Mouse (Mus musculus): ENCODE results near the gene Cadm4. TPM values are rescaled to one million over a fixed set of nuclear protein-coding genes. Genes with fewer than 3 reads are reported as not detected.
"Not testable (repeated sequence)": the region's sequence is repeated elsewhere in the genome, so short reads cannot be mapped to it uniquely, and the experiment has no call there.

Gene Cadm4
- polyA plus RNA-seq, 1 experiment from 2014 or later: 0.54 TPM

GRCm38 (mm10) chr7:24472937-24473336 lies 8.9 kb upstream of the Cadm4 start:
- no peak for DNase-seq (ENCODE audit: low spot score)
- Histone ChIP-seq H3K4me3 (no peak overlapping the region), H3K27ac (no peak overlapping the region), H3K36me3 (0 out of 2 replicates have a peak, but pooled peaks cover 14% of the 10 kb centered on the region), H3K27me3 (ENCODE audit: insufficient read depth, poor library complexity, severe bottlenecking) (peaks cover 3% of the 10 kb centered on the region; the same call in 1 of the 2 replicates), H3K9me3 (peaks cover 3% of the 10 kb centered on the region; the same call in 1 of the 2 replicates), H3K4me1 (no peaks in the 10 kb centered on the region)
- 78% methylated on average over 7 of the region's 7 CpGs for WGBS

DNA sequence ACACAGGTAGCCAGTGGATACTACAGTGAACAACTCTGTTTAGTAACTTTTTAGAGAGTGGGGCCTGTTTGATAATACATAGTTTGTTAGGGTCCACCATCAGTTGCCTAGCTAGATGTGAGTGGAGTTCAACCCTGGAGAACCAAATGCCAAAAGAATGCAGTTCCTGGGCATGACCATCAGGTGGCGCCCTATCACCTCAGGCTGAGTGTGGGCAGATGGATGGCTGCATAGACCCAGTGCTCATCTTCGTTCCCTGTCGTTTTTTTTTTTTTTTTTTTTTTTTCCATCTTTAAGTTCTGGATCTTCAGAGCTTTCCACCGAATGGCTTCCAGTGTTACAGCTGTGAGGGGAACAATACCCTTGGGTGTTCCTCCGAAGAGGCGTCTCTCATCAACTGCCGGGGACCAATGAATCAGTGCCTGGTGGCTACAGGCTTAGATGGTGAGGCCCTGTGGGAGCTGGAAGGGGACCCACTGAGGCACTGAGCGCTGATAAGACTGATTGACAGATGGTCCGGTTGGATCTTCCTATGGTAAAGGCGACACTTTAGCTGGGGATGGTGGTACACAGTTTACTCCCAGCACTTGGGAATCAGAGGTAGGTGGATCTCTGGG lies 7.8 kb upstream of the Cadm4 start:
- H3K4me3 ChIP-seq: no peak overlapping the region
- 0 out of 2 replicates have a peak, but pooled peaks cover 12% of the 10 kb centered on the region for H3K36me3 ChIP-seq
- peaks cover 11% of the 10 kb centered on the region; the same call in 1 of the 2 replicates for H3K27me3 ChIP-seq (ENCODE audit: insufficient read depth, poor library complexity, severe bottlenecking)
- H3K4me1 ChIP-seq: no peaks in the 10 kb centered on the region
- WGBS: 54% methylated on average over 10 of the region's 10 CpGs
- no peak for DNase-seq (ENCODE audit: low spot score)
- H3K27ac ChIP-seq: no peak overlapping the region
- peaks cover 2% of the 10 kb centered on the region; the same call in 1 of the 2 replicates for H3K9me3 ChIP-seq

GRCm38 (mm10) chr7:24474811-24475506 lies 6.9 kb upstream of the Cadm4 start:
- H3K9me3 ChIP-seq: no peaks in the 10 kb centered on the region
- DNase-seq (ENCODE audit: low spot score): no peak
- no peaks in the 10 kb centered on the region for H3K4me1 ChIP-seq
- no peak overlapping the region for H3K27ac ChIP-seq
- 0 out of 2 replicates have a peak, but pooled peaks cover 5% of the 10 kb centered on the region for H3K36me3 ChIP-seq
- 41% methylated on average over 21 of the region's 21 CpGs for whole genome bisulfite sequencing
- peaks cover 20% of the 10 kb centered on the region for H3K27me3 ChIP-seq (ENCODE audit: insufficient read depth, poor library complexity, severe bottlenecking)
- no peak overlapping the region for H3K4me3 ChIP-seq

- no peak for DNase-seq (ENCODE audit: low spot score)
- Histone ChIP-seq H3K9me3 (no peaks in the 10 kb centered on the region), H3K27ac (no peak overlapping the region), H3K4me1 (peaks cover 4% of the 10 kb centered on the region), H3K4me3 (no peak overlapping the region), H3K27me3 (ENCODE audit: insufficient read depth, poor library complexity, severe bottlenecking) (peaks cover 34% of the 10 kb centered on the region), H3K36me3 (0 out of 2 replicates have a peak, but pooled peaks cover 5% of the 10 kb centered on the region)
- 75% methylated on average over 8 of the region's 8 CpGs for WGBS
Measured at GRCm38 (mm10) chr7:24476338-24476737, 5.5 kb upstream of the Cadm4 start.

- Histone ChIP-seq H3K9me3 (no peaks in the 10 kb centered on the region), H3K4me3 (no peak overlapping the region), H3K36me3 (0 out of 2 replicates have a peak, but pooled peaks cover 5% of the 10 kb centered on the region), H3K27ac (no peak overlapping the region), H3K4me1 (peaks cover 9% of the 10 kb centered on the region), H3K27me3 (ENCODE audit: insufficient read depth, poor library complexity, severe bottlenecking) (peaks cover 39% of the 10 kb centered on the region)
- WGBS: 79% methylated on average over 7 of the region's 7 CpGs
- no peak for DNase-seq (ENCODE audit: low spot score)
Measured at GRCm38 (mm10) chr7:24476856-24477255, 5.0 kb upstream of the Cadm4 start.

DNA sequence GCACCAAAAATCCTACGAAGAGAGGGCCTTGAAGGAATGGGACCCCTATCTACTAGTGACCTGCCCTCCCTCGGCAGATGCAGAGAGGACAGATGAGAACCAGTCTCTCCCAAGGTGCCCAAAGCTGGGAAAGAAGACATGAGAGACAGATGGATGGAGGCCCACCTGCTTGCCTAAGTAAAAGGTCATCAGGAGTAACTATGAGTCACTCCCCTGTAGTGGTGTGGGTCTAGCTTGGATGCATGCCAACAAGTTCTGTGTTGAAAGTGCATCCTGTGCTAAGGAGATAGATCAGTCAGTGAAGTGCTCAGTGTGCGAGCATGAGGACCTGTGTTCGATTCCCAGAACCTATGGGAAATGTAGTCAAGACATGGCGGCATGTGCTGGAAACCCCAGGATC lies 2.9 kb upstream of the Cadm4 start:
- Histone ChIP-seq H3K4me1 (peaks cover 20% of the 10 kb centered on the region), H3K27ac (no peak overlapping the region), H3K27me3 (ENCODE audit: insufficient read depth, poor library complexity, severe bottlenecking) (peaks cover 59% of the 10 kb centered on the region), H3K9me3 (no peaks in the 10 kb centered on the region), H3K36me3 (no peaks in the 10 kb centered on the region), H3K4me3 (no peak overlapping the region)
- no peak for DNase-seq (ENCODE audit: low spot score)
- WGBS: 80% methylated on average over 5 of the region's 5 CpGs

DNA sequence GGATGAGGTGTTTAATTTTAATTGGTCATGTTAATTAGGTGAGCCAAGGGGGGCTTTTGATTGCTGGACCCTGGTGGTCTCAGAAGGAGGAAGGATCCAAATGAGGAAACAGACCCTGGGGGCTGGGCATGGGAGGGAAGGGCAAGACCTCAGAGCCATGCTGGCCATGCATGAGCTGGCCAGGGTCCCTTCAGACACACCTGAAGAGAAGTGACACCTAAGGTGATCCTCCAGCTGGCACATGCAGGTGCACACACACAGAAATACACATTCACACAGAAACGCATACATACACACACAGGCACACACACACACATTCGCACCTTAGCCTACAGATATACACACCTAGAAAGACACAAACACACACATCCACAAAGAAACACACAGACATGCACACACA lies 2.1 kb upstream of the Cadm4 start:
- Histone ChIP-seq H3K27me3 (ENCODE audit: insufficient read depth, poor library complexity, severe bottlenecking) (peaks cover 67% of the 10 kb centered on the region), H3K4me1 (peaks cover 20% of the 10 kb centered on the region), H3K4me3 (no peak overlapping the region), H3K27ac (no peak overlapping the region), H3K36me3 (no peaks in the 10 kb centered on the region), H3K9me3 (no peaks in the 10 kb centered on the region)
- WGBS: 92% methylated on average over 2 of the region's 2 CpGs
- DNase-seq (ENCODE audit: low spot score): no peak

GRCm38 (mm10) chr7:24480121-24480941 lies 1.5 kb upstream of the Cadm4 start:
- WGBS: 59% methylated on average over 18 of the region's 18 CpGs
- Histone ChIP-seq H3K9me3 (no peaks in the 10 kb centered on the region), H3K4me1 (peaks cover 20% of the 10 kb centered on the region), H3K27ac (no peak overlapping the region), H3K27me3 (ENCODE audit: insufficient read depth, poor library complexity, severe bottlenecking) (peaks cover 70% of the 10 kb centered on the region), H3K4me3 (no peak overlapping the region), H3K36me3 (no peaks in the 10 kb centered on the region)
- no peak for DNase-seq (ENCODE audit: low spot score)

DNA sequence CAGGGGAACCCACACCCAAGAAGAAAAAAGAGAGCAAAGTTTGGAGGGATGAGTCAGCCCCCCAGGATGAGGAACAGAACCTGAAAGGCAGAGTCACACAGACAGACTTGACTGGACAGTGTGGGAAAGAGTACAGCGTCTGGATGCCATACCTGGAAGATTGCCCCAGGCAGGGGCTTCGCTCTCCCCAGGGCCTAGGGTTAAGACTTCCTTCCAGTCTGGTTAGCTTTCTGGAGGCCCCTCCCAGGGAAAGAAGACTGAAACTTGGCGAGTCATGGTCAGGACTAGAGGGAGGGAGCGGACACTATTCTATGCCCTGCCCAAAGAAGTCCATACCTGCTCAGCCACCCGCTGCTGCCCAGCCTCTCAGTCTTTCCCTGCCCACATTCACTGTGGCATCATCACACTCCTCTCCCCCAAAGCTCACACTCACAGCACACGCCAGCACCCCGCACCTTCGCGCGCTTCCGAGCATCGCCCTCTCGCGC lies 793 bp upstream of the Cadm4 start:
- Histone ChIP-seq H3K27ac (peak overlapping the region; percentile 78; the same call in 1 of the 2 replicates), H3K27me3 (ENCODE audit: insufficient read depth, poor library complexity, severe bottlenecking) (peaks cover 77% of the 10 kb centered on the region), H3K4me1 (peaks cover 20% of the 10 kb centered on the region), H3K9me3 (no peaks in the 10 kb centered on the region), H3K4me3 (peak overlapping the region; percentile 75), H3K36me3 (no peaks in the 10 kb centered on the region)
- no peak for DNase-seq (ENCODE audit: low spot score)
- 13% methylated on average over 14 of the region's 14 CpGs for WGBS

- peak overlapping the region; percentile 78 for H3K27ac ChIP-seq
- H3K4me1 ChIP-seq: peaks cover 27% of the 10 kb centered on the region
- H3K36me3 ChIP-seq: no peaks in the 10 kb centered on the region
- WGBS: 4% methylated on average over 12 of the region's 38 CpGs
- DNase-seq (ENCODE audit: low spot score): no peak
- peaks cover 82% of the 10 kb centered on the region for H3K27me3 ChIP-seq (ENCODE audit: insufficient read depth, poor library complexity, severe bottlenecking)
- peak overlapping the region; percentile 75 for H3K4me3 ChIP-seq
- H3K9me3 ChIP-seq: no peaks in the 10 kb centered on the region
Measured at GRCm38 (mm10) chr7:24482208-24483020, 591 bp downstream of the Cadm4 start.

GRCm38 (mm10) chr7:24483291-24483690 lies 1.5 kb downstream of the Cadm4 start:
- peaks cover 27% of the 10 kb centered on the region for H3K4me1 ChIP-seq
- not testable (repeated sequence) for H3K4me3 ChIP-seq; H3K36me3 ChIP-seq; H3K27ac ChIP-seq; DNase-seq (ENCODE audit: low spot score); H3K9me3 ChIP-seq
- H3K27me3 ChIP-seq (ENCODE audit: insufficient read depth, poor library complexity, severe bottlenecking): peaks cover 82% of the 10 kb centered on the region
- 42% methylated on average over 6 of the region's 6 CpGs for WGBS

- no peak for DNase-seq (ENCODE audit: low spot score)
- Histone ChIP-seq H3K27ac (no peak overlapping the region), H3K4me3 (no peak overlapping the region), H3K9me3 (no peaks in the 10 kb centered on the region), H3K36me3 (no peaks in the 10 kb centered on the region), H3K27me3 (ENCODE audit: insufficient read depth, poor library complexity, severe bottlenecking) (peaks cover 60% of the 10 kb centered on the region), H3K4me1 (peaks cover 27% of the 10 kb centered on the region)
- WGBS: 69% methylated on average over 9 of the region's 9 CpGs
Measured at GRCm38 (mm10) chr7:24485481-24485880, 3.7 kb downstream of the Cadm4 start.
